ENCODE assay signal across 10 mouse cellular contexts in genomic region chr4:32243458-32243857, GRCm38 (mm10). TPM values are rescaled to one million over a fixed set of nuclear protein-coding genes. Genes with fewer than 3 reads are reported as not detected.
DNase-seq lines count a peak whose midpoint lies in the region; ATAC-seq and TF ChIP-seq lines count a peak whose summit lies in the region.
"Had no signal": no experiment of that assay in that cellular context is flagged by ENCODE, and none has a peak within 500 bp of the region (broad histone marks: within the 10 kb centered on the region; RNA-seq: fewer than 3 reads in every experiment).

No protein-coding gene starts in this region.

- peak; percentile 86 for DNase-seq in midbrain, embryonic 11.5 days (ENCODE audit: low spot score, missing footprints)
- DNase-seq in midbrain, postnatal 0 days (ENCODE audit: low spot score), result no peak
- DNase-seq in thymus, postnatal 10 days (ENCODE audit: low spot score in 2 of 2), result no peak
- DNase-seq: adrenal gland, postnatal 36 days; kidney, adult 9 months; thymus, postnatal 36 days had no signal

- H3K9ac ChIP-seq in midbrain, embryonic 11.5 days (ENCODE audit: low read length), result no peak overlapping the region
- no peak overlapping the region for H3K9ac ChIP-seq in midbrain, postnatal 0 days (replicated peaks; ENCODE audit: low read length, poor library complexity, severe bottlenecking)
- no peak overlapping the region for H3K9ac ChIP-seq in forebrain, embryonic 16.5 days (replicated peaks; ENCODE audit: low read depth, low read length)
- H3K9ac ChIP-seq in lung, embryonic 15.5 days, result no peak overlapping the region
- H3K9ac ChIP-seq in kidney, embryonic 14.5 days (ENCODE audit: low read depth, low read length), result no peak overlapping the region

- TF ChIP-seq CTCF in midbrain, postnatal 0 days (IDR thresholded peaks at IDR 0.05), result no peak

- H3K27me3 ChIP-seq in midbrain, embryonic 11.5 days (ENCODE audit: control insufficient read depth, insufficient read depth, low read length), result no peaks in the 10 kb centered on the region; the same call in 1 of the 2 replicates
- H3K27me3 ChIP-seq in midbrain, postnatal 0 days (ENCODE audit: insufficient read depth, low read length), result no peaks in the 10 kb centered on the region
- H3K27me3 ChIP-seq in forebrain, embryonic 16.5 days (replicated peaks; ENCODE audit: control insufficient read depth, insufficient read depth, low read length), result no peaks in the 10 kb centered on the region
- no peaks in the 10 kb centered on the region for H3K27me3 ChIP-seq in lung, embryonic 15.5 days
- no peaks in the 10 kb centered on the region for H3K27me3 ChIP-seq in kidney, embryonic 14.5 days (ENCODE audit: control insufficient read depth, insufficient read depth, low read length)

- H3K4me2 ChIP-seq in midbrain, embryonic 11.5 days, result no peak overlapping the region
- no peak overlapping the region for H3K4me2 ChIP-seq in midbrain, postnatal 0 days (ENCODE audit: low read depth, low read length, poor library complexity, severe bottlenecking)
- H3K4me2 ChIP-seq in forebrain, embryonic 16.5 days (ENCODE audit: low read length), result peak overlapping the region; percentile 28
- H3K4me2 ChIP-seq in lung, embryonic 15.5 days, result peak overlapping the region; percentile 0; the same call in 1 of the 2 replicates
- no peak overlapping the region for H3K4me2 ChIP-seq in kidney, embryonic 14.5 days (replicated peaks; ENCODE audit: low read depth, low read length)

- no peak overlapping the region for H3K4me3 ChIP-seq in midbrain, embryonic 11.5 days (ENCODE audit: low read depth, low read length)
- no peak overlapping the region for H3K4me3 ChIP-seq in midbrain, postnatal 0 days (ENCODE audit: low read depth, low read length)
- no peak overlapping the region for H3K4me3 ChIP-seq in forebrain, embryonic 16.5 days (replicated peaks; ENCODE audit: low read length)
- H3K4me3 ChIP-seq in lung, embryonic 15.5 days, result no peak overlapping the region
- H3K4me3 ChIP-seq in kidney, embryonic 14.5 days (ENCODE audit: low read length), result no peak overlapping the region

- peaks cover 55% of the 10 kb centered on the region for H3K4me1 ChIP-seq in midbrain, embryonic 11.5 days (ENCODE audit: control insufficient read depth, insufficient read depth, low read length)
- H3K4me1 ChIP-seq in midbrain, postnatal 0 days (ENCODE audit: insufficient read depth, low read length), result peaks cover 16% of the 10 kb centered on the region
- H3K4me1 ChIP-seq in forebrain, embryonic 16.5 days (replicated peaks; ENCODE audit: control insufficient read depth, insufficient read depth, low read length), result peaks cover 64% of the 10 kb centered on the region
- H3K4me1 ChIP-seq in lung, embryonic 15.5 days, result peaks cover 79% of the 10 kb centered on the region
- peaks cover 22% of the 10 kb centered on the region; the same call in 1 of the 2 replicates for H3K4me1 ChIP-seq in kidney, embryonic 14.5 days (ENCODE audit: control insufficient read depth, insufficient read depth, low read length)

- H3K9me3 ChIP-seq in midbrain, embryonic 11.5 days (ENCODE audit: control insufficient read depth, low read length), result no peaks in the 10 kb centered on the region
- H3K9me3 ChIP-seq in midbrain, postnatal 0 days (ENCODE audit: low read length), result no peaks in the 10 kb centered on the region
- no peaks in the 10 kb centered on the region for H3K9me3 ChIP-seq in forebrain, embryonic 16.5 days (ENCODE audit: control insufficient read depth, low read length)
- no peaks in the 10 kb centered on the region for H3K9me3 ChIP-seq in lung, embryonic 15.5 days
- H3K9me3 ChIP-seq in kidney, embryonic 14.5 days (ENCODE audit: control insufficient read depth, low read length), result no peaks in the 10 kb centered on the region

- 54% methylated on average over 10 of the region's 10 CpGs for WGBS in midbrain, embryonic 11.5 days
- 54% methylated on average over 10 of the region's 10 CpGs for WGBS in midbrain, postnatal 0 days
- WGBS in forebrain, embryonic 16.5 days, result 34% methylated on average over 10 of the region's 10 CpGs
- WGBS in lung, embryonic 15.5 days, result 16% methylated on average over 10 of the region's 10 CpGs
- WGBS in kidney, embryonic 14.5 days, result 61% methylated on average over 10 of the region's 10 CpGs

- no peaks in the 10 kb centered on the region for H3K36me3 ChIP-seq in midbrain, embryonic 11.5 days (ENCODE audit: control insufficient read depth, insufficient read depth, low read length)
- H3K36me3 ChIP-seq in midbrain, postnatal 0 days (ENCODE audit: insufficient read depth, low read length), result no peaks in the 10 kb centered on the region
- no peaks in the 10 kb centered on the region for H3K36me3 ChIP-seq in forebrain, embryonic 16.5 days (ENCODE audit: control insufficient read depth, insufficient read depth)
- no peaks in the 10 kb centered on the region for H3K36me3 ChIP-seq in lung, embryonic 15.5 days
- no peaks in the 10 kb centered on the region for H3K36me3 ChIP-seq in kidney, embryonic 14.5 days (ENCODE audit: control insufficient read depth, insufficient read depth, low read length)

- H3K27ac ChIP-seq in midbrain, embryonic 11.5 days (ENCODE audit: low read depth, low read length), result no peak overlapping the region; the same call in 1 of the 2 replicates
- no peak overlapping the region for H3K27ac ChIP-seq in midbrain, postnatal 0 days (ENCODE audit: low read depth, low read length)
- 0 out of 2 replicates have a peak overlapping the region, but pooled peaks have one; percentile 5 for H3K27ac ChIP-seq in forebrain, embryonic 16.5 days (ENCODE audit: low read length)
- H3K27ac ChIP-seq in lung, embryonic 15.5 days, result peak overlapping the region; percentile 7; the same call in 1 of the 2 replicates
- no peak overlapping the region for H3K27ac ChIP-seq in kidney, embryonic 14.5 days (ENCODE audit: low read depth, low read length)

- no peak for ATAC-seq in midbrain, embryonic 11.5 days (ENCODE audit: low FRiP score)
- no peak for ATAC-seq in midbrain, postnatal 0 days (ENCODE audit: low FRiP score)
- no peak for ATAC-seq in forebrain, embryonic 16.5 days
- ATAC-seq in lung, embryonic 15.5 days (ENCODE audit: borderline replicate concordance, extremely low read depth, low FRiP score, low TSS enrichment), result no peak
- ATAC-seq in inflammation-experienced regulatory T-cells, adult 6 months, result no peak
- ATAC-seq in kidney, embryonic 14.5 days (ENCODE audit: low FRiP score, low TSS enrichment), result no peak

RNA-seq across cellular contexts. Expression of gene Bach2, which starts 4.9 kb away (rescaled TPM):
- polyA plus RNA-seq in midbrain, embryonic 11.5 days (2014; fragmentation: Nextera tagmentation; extraction: Ambion mirVana), result 11.2 and 13.2 TPM in 2 replicates
- 15.9 and 16.0 TPM in 2 replicates for total RNA-seq in midbrain, postnatal 0 days (2014; rRNA removed)
- 11.0 and 11.7 TPM in 2 replicates for polyA plus RNA-seq in midbrain, postnatal 0 days (2015; fragmentation: Nextera tagmentation; extraction: Ambion mirVana)
- 32.7 and 33.3 TPM in 2 replicates for polyA plus RNA-seq in forebrain, embryonic 16.5 days (2015; fragmentation: Nextera tagmentation; extraction: Ambion mirVana)
- 8.7 and 10.5 TPM in 2 replicates for polyA plus RNA-seq in lung, embryonic 15.5 days (2015; fragmentation: Nextera tagmentation; extraction: Ambion mirVana)
- 10 to 100 TPM in 2 of 3 experiments, 1 to 10 TPM in 1; 1.9 to 18.4 (median 14.6) TPM for polyA plus RNA-seq in inflammation-experienced regulatory T-cells, adult 6 months (2017; shearing (Covaris generic))
- polyA plus RNA-seq in kidney, embryonic 14.5 days (2014; fragmentation: Nextera tagmentation; extraction: Ambion mirVana), result 9.7 and 13.3 TPM in 2 replicates

Comparison
In these comparisons a context has a peak if more than half of its experiments do, and no peak if none do; other contexts are left out.
1. H3K27ac ChIP-seq: peak in forebrain, embryonic 16.5 days (single experiment) and lung, embryonic 15.5 days (single experiment); none in midbrain, embryonic 11.5 days (single experiment), midbrain, postnatal 0 days (single experiment) and kidney, embryonic 14.5 days (single experiment).
2. H3K4me2 ChIP-seq: peak in forebrain, embryonic 16.5 days (single experiment) and lung, embryonic 15.5 days (single experiment); none in midbrain, embryonic 11.5 days (single experiment), midbrain, postnatal 0 days (single experiment) and kidney, embryonic 14.5 days (single experiment).